Mouse (Mus musculus): ENCODE data around the gene Serpina3b. TPM values are rescaled to one million over a fixed set of nuclear protein-coding genes. Genes with fewer than 3 reads are reported as not detected.
"Not testable (repeated sequence)": the region's sequence is repeated elsewhere in the genome, so short reads cannot be mapped to it uniquely, and the experiment has no call there.

Gene Serpina3b
- polyA plus RNA-seq (2016; fragmentation: Nextera tagmentation; extraction: Ambion mirVana), result not detected in 2 replicates

DNA sequence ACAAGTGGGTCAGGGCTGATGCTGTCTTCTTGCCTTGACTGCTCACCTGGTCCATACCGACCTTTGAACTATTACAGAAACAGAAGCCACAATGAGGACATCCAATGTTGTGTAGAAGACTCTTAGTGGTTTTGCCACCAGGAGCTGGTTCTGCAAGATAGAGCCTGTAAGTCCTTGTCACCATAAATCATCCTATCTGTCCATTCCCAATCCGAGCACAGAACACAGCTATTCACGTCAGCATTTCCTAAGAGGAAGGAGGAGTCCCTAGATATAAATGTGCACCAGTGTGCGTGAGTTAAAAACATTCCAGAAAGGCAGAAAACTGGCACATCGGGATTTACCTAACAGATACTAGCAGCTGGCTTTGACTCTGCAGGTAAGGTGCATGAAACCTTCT is at the start of gene Serpina3b:
TSS of gene Serpina3b (plus strand) at position 301 of the 400 bp plus-strand sequence.
- no peak within 1 kb of the TSS for H3K4me3 ChIP-seq
- no peaks in the 10 kb centered on the region for H3K36me3 ChIP-seq
- no peak within 1 kb of the TSS for H3K27ac ChIP-seq (replicated peaks)
- no peaks in the 10 kb centered on the region for H3K27me3 ChIP-seq (ENCODE audit: low read depth, poor library complexity, severe bottlenecking)
- H3K4me1 ChIP-seq, result no peaks in the 10 kb centered on the region
- WGBS, result 86% methylated on average over 5 of the region's 5 CpGs
- H3K9me3 ChIP-seq (replicated peaks), result no peaks in the 10 kb centered on the region
- no peak for DNase-seq (ENCODE audit: low spot score)

DNA sequence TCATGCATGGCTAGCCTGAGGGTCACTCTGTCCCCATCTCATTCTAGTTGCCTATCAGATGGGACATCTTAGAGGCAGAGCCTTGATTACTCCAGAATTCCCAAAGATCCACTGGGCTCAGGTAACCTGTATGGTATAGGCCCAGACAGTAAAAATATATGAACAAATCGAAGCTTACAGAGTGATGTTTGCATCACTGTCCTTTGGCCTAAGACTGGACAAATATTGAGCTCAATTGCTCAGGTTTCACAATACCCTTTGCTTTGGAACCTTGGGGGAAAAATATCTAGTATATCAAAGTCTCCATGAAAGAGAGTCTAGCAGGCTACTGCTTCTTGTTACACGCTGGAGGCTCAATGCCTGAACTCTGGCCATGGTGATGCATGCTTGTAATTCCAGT is 37.7 kb upstream of the Serpina3b start:
- Histone ChIP-seq H3K36me3 (no peaks in the 10 kb centered on the region), H3K9me3 (replicated peaks) (no peaks in the 10 kb centered on the region), H3K4me1 (no peaks in the 10 kb centered on the region), H3K4me3 (no peak overlapping the region), H3K27ac (replicated peaks) (no peak overlapping the region), H3K27me3 (ENCODE audit: low read depth, poor library complexity, severe bottlenecking) (no peaks in the 10 kb centered on the region)
- DNase-seq (ENCODE audit: low spot score), result no peak
- WGBS, result 84% methylated on average over 2 of the region's 2 CpGs

DNA sequence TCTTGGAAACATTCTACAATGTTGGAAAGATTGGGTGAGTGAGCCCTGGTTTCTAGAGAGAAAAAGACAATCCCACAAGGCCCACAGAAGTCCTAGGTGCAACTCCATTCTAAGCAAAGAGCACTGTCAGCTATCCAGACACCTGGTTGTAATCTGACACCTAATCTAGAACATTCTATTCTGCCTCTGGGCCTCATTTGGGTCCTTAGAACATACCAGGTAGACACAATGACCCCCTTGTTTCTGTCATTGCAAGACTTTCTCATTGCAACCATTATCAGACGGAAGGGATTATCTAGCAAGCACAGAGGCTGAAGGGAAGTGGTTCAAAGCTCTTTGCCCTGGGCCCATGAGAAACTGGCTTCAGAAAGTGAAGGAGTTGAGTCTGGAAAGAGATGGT is 36.5 kb upstream of the Serpina3b start:
- no peak overlapping the region for H3K27ac ChIP-seq (replicated peaks)
- no peaks in the 10 kb centered on the region for H3K36me3 ChIP-seq
- no peaks in the 10 kb centered on the region for H3K27me3 ChIP-seq (ENCODE audit: low read depth, poor library complexity, severe bottlenecking)
- H3K9me3 ChIP-seq (replicated peaks), result no peaks in the 10 kb centered on the region
- WGBS, result 86% methylated on average over 1 of the region's 1 CpGs
- no peak for DNase-seq (ENCODE audit: low spot score)
- H3K4me3 ChIP-seq, result no peak overlapping the region
- H3K4me1 ChIP-seq, result no peaks in the 10 kb centered on the region

DNA sequence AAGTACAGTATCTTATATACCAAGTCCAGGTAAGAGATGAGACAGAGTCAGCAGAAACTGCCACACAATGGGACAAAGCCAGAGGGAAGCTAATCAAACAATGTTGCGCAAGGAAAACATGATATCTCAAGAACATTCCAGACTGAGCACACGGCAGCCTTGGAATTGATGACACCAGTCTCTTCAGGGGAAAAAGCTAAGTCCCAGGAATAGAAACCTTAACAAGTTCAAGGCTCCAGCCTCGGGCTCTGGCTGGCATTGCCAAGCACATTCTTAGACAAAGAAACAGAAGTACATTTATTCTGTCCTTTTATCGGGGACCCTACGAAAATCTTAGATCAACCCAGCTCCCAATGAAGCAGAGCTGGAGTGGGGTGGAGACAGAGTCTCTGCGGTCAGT is 27.0 kb upstream of the Serpina3b start, which contains the start of gene Serpina5:
TSS of gene Serpina5 (plus strand) at position 346 of the 400 bp plus-strand sequence.
- Histone ChIP-seq H3K4me1 (no peaks in the 10 kb centered on the region), H3K9me3 (replicated peaks) (no peaks in the 10 kb centered on the region), H3K27ac (replicated peaks) (no peak within 1 kb of the TSS), H3K27me3 (ENCODE audit: low read depth, poor library complexity, severe bottlenecking) (no peaks in the 10 kb centered on the region), H3K36me3 (no peaks in the 10 kb centered on the region), H3K4me3 (no peak within 1 kb of the TSS)
- WGBS, result 92% methylated on average over 6 of the region's 6 CpGs
- no peak for DNase-seq (ENCODE audit: low spot score)

DNA sequence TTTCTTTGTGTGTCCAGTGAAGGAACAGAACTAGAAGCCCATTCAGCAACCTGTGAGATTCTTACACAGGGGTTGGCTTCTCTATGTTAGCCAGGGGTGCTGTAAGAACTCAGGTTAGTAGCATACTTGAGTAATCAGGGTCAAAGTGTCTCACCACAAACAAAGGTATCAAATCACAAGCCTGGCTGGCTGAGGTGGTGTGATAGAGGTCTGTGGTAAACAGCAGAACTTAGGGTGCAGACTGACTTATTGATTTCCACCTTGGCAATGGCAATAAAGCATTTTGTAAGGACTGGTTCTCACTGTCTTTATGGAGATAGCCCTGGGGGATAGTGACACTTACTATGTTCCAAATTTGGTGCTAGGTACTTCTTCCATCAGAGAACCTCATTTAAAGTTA is 21.9 kb upstream of the Serpina3b start:
- H3K9me3 ChIP-seq (replicated peaks), result no peaks in the 10 kb centered on the region
- H3K4me1 ChIP-seq, result no peaks in the 10 kb centered on the region
- no peaks in the 10 kb centered on the region for H3K27me3 ChIP-seq (ENCODE audit: low read depth, poor library complexity, severe bottlenecking)
- no peak overlapping the region for H3K4me3 ChIP-seq
- DNase-seq (ENCODE audit: low spot score), result no peak
- no peak overlapping the region for H3K27ac ChIP-seq (replicated peaks)
- no peaks in the 10 kb centered on the region for H3K36me3 ChIP-seq

DNA sequence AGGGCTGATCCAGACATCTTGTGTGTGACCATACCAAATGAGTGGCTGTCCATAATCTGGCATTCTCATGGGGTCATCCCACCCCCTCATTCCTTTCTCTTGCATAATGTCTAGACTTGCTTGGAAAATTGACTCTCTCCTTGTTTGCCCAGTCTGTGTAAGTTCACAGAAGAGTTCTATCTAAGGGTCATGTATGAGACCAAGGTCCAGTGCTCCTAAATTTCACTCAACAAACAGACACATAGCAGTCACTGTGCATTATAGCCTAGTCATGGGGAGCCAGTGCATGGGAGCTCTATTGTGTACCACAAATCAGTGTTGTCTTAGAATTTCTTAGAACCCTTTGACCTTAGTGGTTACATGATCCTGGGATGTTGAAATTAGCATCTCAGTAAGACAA is 20.9 kb upstream of the Serpina3b start:
- Histone ChIP-seq H3K9me3 (replicated peaks) (no peaks in the 10 kb centered on the region), H3K27me3 (ENCODE audit: low read depth, poor library complexity, severe bottlenecking) (no peaks in the 10 kb centered on the region), H3K4me3 (no peak overlapping the region), H3K27ac (replicated peaks) (no peak overlapping the region), H3K4me1 (no peaks in the 10 kb centered on the region), H3K36me3 (no peaks in the 10 kb centered on the region)
- DNase-seq (ENCODE audit: low spot score), result no peak

DNA sequence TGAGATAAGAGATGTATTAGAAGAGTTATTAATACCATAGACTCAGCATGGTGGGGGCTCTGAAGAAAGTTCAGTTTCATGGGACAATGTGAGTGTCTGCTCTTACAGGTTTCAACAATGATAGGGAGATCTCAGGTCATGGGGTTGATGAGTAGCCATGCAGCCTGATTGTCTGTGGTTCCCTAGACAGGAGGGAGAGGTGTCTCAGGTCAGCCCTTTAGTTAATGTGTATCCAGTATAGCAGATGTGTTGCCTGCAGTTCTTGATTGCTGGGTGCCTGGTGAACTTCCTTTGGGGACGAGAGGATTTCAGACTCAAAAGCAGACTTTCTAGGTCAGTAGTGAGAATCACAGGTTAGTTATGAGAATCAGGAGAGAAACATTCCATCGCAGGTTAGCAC is 19.3 kb upstream of the Serpina3b start:
- 85% methylated on average over 2 of the region's 2 CpGs for WGBS
- Histone ChIP-seq H3K27ac (replicated peaks) (no peak overlapping the region), H3K27me3 (ENCODE audit: low read depth, poor library complexity, severe bottlenecking) (no peaks in the 10 kb centered on the region), H3K36me3 (no peaks in the 10 kb centered on the region), H3K4me3 (no peak overlapping the region), H3K9me3 (replicated peaks) (no peaks in the 10 kb centered on the region), H3K4me1 (no peaks in the 10 kb centered on the region)
- DNase-seq (ENCODE audit: low spot score), result no peak

DNA sequence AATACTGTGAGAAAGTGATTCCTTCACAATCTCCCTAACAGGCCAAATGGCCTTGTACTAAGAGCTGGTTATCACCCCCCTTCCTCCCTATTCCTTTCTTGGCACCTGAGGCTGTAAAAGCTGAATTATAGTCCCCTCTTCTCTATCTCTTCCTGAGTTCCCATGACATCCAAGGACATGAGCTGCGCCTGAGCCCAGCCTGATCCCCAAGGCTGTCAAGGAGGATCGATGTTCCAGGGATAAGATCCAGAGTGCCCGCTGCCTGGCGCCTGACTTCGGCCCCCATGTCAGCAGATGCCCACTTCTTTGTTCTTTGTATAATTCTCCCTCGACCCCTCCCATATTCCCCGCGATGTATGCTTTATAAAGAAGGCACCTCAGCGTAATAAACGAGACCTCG is 15.5 kb upstream of the Serpina3b start, which contains the start of gene Serpina3a:
TSS of gene Serpina3a (plus strand) at position 392 of the 400 bp plus-strand sequence.
- H3K4me1 ChIP-seq; H3K4me3 ChIP-seq; DNase-seq (ENCODE audit: low spot score); H3K36me3 ChIP-seq; H3K27me3 ChIP-seq (ENCODE audit: low read depth, poor library complexity, severe bottlenecking); H3K27ac ChIP-seq (replicated peaks); H3K9me3 ChIP-seq (replicated peaks): not testable (repeated sequence)
- 89% methylated on average over 11 of the region's 11 CpGs for WGBS

DNA sequence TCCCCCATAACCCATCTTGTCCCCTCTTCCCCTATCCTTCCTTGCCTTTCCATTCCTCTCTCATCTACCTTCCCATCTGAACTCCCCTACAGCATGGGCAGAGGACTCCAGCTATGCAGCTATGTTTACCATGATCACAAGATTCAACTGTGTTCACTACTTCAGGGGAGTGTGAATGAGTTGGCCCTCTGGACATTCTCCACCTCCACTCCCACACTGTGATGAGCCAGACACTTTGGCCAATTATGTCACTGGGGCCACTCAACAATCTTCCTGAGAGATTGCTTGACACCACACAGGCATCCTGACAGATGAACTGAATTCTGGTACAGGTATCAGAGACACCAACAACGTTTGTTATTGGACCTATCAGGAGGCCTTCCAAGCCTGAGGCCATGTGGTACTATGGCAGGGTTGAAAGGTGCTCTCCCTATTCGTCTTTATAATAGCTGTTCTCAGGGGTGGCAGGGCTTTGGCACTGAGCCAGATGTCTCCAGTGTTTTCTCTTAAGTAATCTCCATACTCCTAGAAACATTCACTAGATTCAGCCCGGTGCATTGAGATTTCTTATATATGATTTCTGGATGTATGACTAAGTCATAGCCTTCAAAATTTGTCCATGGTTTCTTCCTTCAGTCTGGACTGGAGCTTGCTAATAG is 12.7 kb upstream of the Serpina3b start:
- WGBS, result 72% methylated on average over 3 of the region's 3 CpGs
- H3K9me3 ChIP-seq (replicated peaks), result no peaks in the 10 kb centered on the region
- no peak overlapping the region for H3K4me3 ChIP-seq
- no peaks in the 10 kb centered on the region for H3K27me3 ChIP-seq (ENCODE audit: low read depth, poor library complexity, severe bottlenecking)
- no peak for DNase-seq (ENCODE audit: low spot score)
- H3K36me3 ChIP-seq, result no peaks in the 10 kb centered on the region
- no peaks in the 10 kb centered on the region for H3K4me1 ChIP-seq
- no peak overlapping the region for H3K27ac ChIP-seq (replicated peaks)

DNA sequence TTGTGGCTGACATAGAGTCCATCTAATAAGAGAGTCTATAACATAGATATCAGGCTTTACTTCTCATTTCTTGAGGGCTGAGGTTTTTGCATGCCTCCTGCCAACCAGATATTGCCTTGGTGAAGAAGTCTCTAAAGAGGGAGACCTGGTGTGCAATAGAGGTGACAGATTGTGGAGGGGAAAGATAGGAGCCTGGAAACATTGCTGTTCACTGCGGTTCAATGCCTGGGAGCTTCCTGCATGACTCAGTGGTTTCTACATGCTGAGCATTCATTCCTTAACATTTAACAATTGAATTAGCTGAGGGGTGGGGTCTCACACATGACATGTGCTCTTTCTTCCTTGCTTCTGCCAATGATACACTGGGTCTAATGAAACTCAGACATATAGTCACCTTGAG is 4.7 kb upstream of the Serpina3b start:
- Histone ChIP-seq H3K36me3 (no peaks in the 10 kb centered on the region), H3K4me1 (no peaks in the 10 kb centered on the region), H3K4me3 (no peak overlapping the region), H3K27ac (replicated peaks) (no peak overlapping the region), H3K9me3 (replicated peaks) (no peaks in the 10 kb centered on the region), H3K27me3 (ENCODE audit: low read depth, poor library complexity, severe bottlenecking) (no peaks in the 10 kb centered on the region)
- DNase-seq (ENCODE audit: low spot score), result no peak
- 88% methylated on average over 1 of the region's 1 CpGs for WGBS

DNA sequence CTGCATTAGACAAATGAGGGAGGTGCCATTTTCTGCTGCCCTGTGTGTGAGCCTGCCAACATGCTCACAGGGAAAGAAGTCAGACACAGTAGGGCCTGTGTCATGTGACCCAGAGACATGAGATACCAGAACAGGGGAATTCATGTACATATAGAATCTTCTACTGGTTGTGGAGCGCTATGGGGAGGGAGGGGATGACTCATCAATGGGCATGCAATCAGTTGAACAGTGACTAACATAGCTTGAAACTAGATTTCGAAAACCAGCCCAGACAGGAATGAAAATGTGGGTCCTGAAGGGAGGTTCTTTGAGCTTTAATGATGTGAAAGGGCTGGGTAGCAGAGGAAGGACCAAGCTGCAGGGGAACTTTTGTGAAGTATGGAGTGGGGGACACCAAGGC is 3.8 kb upstream of the Serpina3b start:
- Histone ChIP-seq H3K27ac (replicated peaks) (no peak overlapping the region), H3K36me3 (no peaks in the 10 kb centered on the region), H3K9me3 (replicated peaks) (no peaks in the 10 kb centered on the region), H3K27me3 (ENCODE audit: low read depth, poor library complexity, severe bottlenecking) (no peaks in the 10 kb centered on the region), H3K4me1 (no peaks in the 10 kb centered on the region), H3K4me3 (no peak overlapping the region)
- WGBS, result 87% methylated on average over 2 of the region's 2 CpGs
- no peak for DNase-seq (ENCODE audit: low spot score)

DNA sequence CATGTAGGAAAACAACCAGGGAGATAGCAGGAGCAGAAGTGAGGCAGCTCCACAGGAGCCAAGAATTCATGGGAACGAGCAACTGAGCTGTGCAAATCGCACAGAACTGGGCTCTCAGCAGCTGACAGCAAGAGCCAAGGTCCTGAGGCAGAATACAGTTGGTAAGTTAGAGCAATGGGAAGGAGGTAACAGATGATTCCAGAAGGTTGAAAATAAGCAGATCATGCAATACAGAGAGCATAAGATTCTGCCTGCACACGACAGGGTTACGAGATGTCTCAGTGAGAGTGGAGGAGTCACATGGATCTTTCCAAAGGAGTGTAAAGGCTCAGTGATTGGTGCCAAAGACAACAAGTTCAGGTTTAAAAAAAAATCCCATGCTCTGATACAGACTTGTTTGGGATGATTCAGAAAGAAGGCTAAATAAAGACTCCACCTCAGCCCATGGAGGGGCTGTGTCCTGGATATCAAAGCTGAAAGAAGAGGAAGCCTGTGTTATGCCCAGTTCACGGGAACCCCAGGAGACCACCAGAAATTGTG is 2.7 kb upstream of the Serpina3b start:
- H3K9me3 ChIP-seq (replicated peaks), result no peaks in the 10 kb centered on the region
- H3K4me3 ChIP-seq, result no peak overlapping the region
- no peak overlapping the region for H3K27ac ChIP-seq (replicated peaks)
- no peak for DNase-seq (ENCODE audit: low spot score)
- 88% methylated on average over 5 of the region's 5 CpGs for WGBS
- no peaks in the 10 kb centered on the region for H3K27me3 ChIP-seq (ENCODE audit: low read depth, poor library complexity, severe bottlenecking)
- no peaks in the 10 kb centered on the region for H3K4me1 ChIP-seq
- no peaks in the 10 kb centered on the region for H3K36me3 ChIP-seq

DNA sequence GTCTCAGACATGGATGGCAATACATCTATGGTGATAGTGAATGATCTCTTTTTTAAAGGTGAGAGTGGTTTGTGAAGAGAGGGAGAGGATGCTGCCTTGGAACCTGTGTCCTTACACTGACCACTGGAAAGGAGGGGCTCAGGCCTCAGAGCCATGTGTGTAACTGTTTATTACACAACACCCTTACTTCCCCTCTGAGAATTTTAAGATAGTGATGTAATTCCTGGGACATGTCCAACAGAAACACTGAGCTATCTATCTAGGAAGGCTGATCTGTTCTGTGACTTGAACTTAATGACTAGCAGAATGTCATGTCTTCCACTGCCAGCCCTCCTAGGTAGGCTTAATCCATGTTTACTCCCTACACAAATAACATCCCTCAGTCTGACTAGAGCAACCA is 3.2 kb downstream of the Serpina3b start:
- Histone ChIP-seq H3K27me3 (ENCODE audit: low read depth, poor library complexity, severe bottlenecking) (no peaks in the 10 kb centered on the region), H3K9me3 (replicated peaks) (no peaks in the 10 kb centered on the region), H3K4me3 (no peak overlapping the region), H3K27ac (replicated peaks) (no peak overlapping the region), H3K4me1 (no peaks in the 10 kb centered on the region), H3K36me3 (no peaks in the 10 kb centered on the region)
- no peak for DNase-seq (ENCODE audit: low spot score)

DNA sequence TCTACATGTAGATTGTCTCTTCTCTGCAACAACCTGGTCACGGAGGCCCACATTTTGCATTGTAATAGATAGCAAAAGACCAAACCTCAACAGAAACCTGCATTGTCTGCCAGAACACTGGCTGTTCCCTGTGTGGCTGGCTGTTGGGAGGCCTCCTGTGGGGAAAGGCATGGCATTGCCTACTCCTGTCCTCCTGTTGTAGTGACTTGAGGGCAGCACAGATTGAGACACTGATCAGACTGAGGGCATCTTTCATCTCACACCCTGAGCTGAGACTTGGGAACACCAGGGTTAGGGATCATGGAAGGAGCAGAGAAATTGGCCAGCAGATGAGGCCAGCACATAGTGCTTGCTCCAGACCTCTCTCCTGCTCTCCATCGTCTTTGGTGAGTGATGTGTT is 10.4 kb downstream of the Serpina3b start:
- Histone ChIP-seq H3K27me3 (ENCODE audit: low read depth, poor library complexity, severe bottlenecking) (no peaks in the 10 kb centered on the region), H3K4me1 (no peaks in the 10 kb centered on the region), H3K9me3 (replicated peaks) (no peaks in the 10 kb centered on the region), H3K36me3 (no peaks in the 10 kb centered on the region), H3K27ac (replicated peaks) (no peak overlapping the region), H3K4me3 (no peak overlapping the region)
- WGBS, result 87% methylated on average over 2 of the region's 2 CpGs
- DNase-seq (ENCODE audit: low spot score), result no peak

Data from midbrain, embryonic 10.5 days (tissue).